Mouse (Mus musculus) small intestine, adult 2 months (tissue): ENCODE results near the gene 4930404N11Rik.

Experiments used
- CTCF ChIP-seq: fragments of 200-500 bp; IDR thresholded peaks from 2 replicates; pipeline ENCODE4 v1.5.1; 2012; ENCODE audit warnings: low read depth, mild to moderate bottlenecking, control low read depth, inconsistent platforms, low read length, moderate library complexity, mixed read lengths; ENCODE audit not compliant: insufficient replicate concordance, insufficient read length; ENCODE audit errors: extremely low read depth
- POLR2A ChIP-seq: fragments of 200-500 bp; IDR thresholded peaks from 2 replicates; pipeline ENCODE4 v1.6.1; 2012; ENCODE audit warnings: low read depth, mild to moderate bottlenecking, control low read depth, inconsistent platforms, low read length, moderate library complexity

GRCm38 (mm10) chr10:81395127-81395526 is 29.5 kb upstream of the 4930404N11Rik start:
- TF ChIP-seq CTCF (peak; percentile 95), POLR2A (no peak)
